Mouse (Mus musculus): Measurements from ENCODE around the gene 1700109H08Rik.
"Not testable (repeated sequence)": the region's sequence is repeated elsewhere in the genome, so short reads cannot be mapped to it uniquely, and the experiment has no call there.

1700109H08Rik gene

DNA sequence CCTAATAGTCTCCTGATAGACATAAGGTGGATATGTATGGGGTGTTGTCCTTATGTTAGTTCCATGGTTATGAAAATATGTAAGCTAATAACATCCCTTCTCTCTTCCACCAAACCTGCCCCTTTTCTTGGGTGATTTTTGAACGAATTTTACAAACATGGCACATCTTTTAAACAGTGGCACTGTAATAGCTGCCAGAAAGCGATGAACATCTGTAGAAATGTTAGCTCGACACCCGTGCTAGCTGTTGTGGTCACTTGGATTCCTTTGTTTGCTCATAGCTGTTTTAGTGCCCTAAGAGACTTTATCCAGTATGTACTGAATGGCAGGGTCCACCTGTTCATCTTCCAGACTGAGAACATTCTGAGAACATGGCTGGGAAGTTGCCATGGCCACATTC lies at the start of gene 1700109H08Rik:
Gene 1700109H08Rik, plus strand, starts transcription at position 301 of the 400 bp plus-strand sequence.
- in situ Hi-C loops (cut with MboI, MseI), result no loop called here

GRCm38 (mm10) chr5:3521741-3522140 lies 49.6 kb upstream of the 1700109H08Rik start:
- in situ Hi-C loops (cut with MboI, MseI), result loop anchor here (10.0 kb wide), 2 partner anchors 47 to 923 kb away; no protein-coding TSS in a partner anchor

DNA sequence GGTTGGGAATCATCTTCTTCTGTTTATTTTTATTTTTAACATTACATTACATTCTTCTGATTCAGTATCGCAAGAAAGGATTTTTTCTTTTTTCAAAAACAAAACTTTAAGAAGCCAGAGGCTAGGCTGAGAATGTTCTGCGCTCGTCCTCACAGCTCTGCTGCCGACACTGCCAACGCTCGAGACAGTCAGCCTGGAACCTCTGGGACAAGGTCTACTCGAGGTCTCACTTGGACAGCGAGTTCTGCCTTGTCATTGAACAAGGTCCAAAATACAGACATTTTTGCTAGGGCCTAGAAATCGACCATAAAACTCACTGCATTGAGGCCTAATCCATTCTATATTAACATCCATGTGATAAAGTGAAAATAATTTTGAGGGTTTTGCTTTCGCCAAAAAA lies 48.5 kb upstream of the 1700109H08Rik start:
- in situ Hi-C loops (cut with MboI, MseI), result loop anchor here (10.0 kb wide), 2 partner anchors 48 to 922 kb away; no protein-coding TSS in a partner anchor

DNA sequence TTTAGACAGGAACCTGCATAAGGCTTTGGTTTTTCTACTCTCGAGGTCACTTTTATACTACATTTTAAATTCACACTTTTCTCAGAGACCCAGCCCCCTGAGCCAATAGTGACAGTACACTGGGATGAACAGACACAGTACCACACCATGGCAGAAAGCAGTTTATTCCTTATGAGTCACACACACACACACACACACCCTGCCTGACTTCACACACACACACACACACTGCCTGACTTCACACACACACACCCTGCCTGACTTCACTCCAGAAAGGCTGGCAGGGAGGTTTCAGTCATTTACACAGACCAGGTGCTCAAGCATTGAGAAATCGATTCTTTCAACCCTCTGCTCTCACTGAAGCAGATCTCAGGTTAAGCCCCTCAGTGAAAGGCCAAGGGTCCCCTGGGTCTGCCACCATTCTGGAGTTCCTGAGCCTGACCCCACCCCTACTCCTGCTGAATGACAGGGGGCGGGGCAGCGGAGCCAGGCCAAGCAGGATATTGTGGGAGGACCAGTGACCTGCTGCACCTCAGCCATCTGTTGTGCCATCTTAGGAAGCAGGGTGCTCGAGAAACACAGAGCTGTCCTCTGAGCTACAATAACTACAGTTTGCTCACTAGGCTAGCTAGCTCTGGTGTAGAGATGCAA lies 44.2 kb upstream of the 1700109H08Rik start:
- in situ Hi-C loops (cut with MboI, MseI), result loop anchor here (10.0 kb wide), 2 partner anchors 52 to 918 kb away; no protein-coding TSS in a partner anchor

- in situ Hi-C loops (cut with MboI, MseI), result loop anchor here (10.0 kb wide), 2 partner anchors 55 to 915 kb away; no protein-coding TSS in a partner anchor
Measured at GRCm38 (mm10) chr5:3529585-3530189, 41.7 kb upstream of the 1700109H08Rik start.

DNA sequence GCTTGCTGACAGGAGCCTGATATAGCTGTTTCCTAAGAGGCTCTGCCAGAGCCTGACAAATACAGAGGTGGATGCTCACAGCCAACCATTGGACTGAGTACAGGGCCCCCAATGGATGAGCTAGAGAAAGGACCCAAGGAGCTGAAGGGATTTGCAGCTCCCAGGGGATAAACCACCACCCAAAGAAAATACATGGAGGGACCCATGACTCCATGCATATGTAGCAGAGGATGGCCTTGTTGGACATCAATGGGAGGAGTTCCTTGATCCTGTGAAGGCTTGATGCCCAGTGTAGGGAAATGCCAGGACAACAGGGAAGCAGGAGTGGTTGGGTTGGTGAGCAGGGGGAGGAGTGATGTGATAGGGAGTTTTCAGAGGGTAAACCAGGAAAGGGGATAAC lies 39.3 kb upstream of the 1700109H08Rik start:
- in situ Hi-C loops (cut with MboI, MseI), result not testable (repeated sequence)

DNA sequence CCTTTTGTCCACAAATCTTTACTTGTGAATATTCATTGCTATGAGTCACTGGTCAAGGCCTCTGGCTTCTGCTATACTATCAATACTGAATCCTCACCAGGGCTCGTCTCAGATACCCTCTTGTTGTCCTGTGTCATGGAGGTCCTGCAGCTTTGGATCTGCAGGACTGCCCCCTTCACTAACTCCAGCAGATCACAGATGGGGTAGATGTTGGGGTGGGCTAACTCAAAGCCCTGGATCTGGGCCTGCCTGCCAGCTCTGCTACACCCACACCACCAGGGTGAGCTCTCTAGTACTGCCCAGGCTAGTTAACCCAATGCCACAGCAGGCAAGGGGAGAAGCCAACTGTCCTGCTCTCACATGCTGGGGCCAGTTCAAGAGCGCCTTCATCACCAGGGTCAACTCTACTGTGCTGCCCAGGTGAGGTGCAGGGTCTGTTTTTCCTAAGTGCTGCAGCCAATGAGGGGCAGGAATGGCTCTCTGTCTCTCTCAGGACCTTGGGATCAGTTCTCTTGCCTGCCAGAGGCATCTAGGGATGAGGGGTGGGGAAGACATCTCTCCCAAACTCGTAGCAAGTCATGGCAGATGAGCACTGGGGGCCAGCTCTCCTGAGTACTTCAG lies 34.7 kb upstream of the 1700109H08Rik start:
- in situ Hi-C loops (cut with MboI, MseI), result no loop called here

- in situ Hi-C loops (cut with MboI, MseI), result no loop called here
Measured at GRCm38 (mm10) chr5:3538505-3539472, 32.6 kb upstream of the 1700109H08Rik start.

GRCm38 (mm10) chr5:3541871-3542270 lies 29.5 kb upstream of the 1700109H08Rik start:
- in situ Hi-C loops (cut with MboI, MseI), result loop anchor here (5.0 to 10.0 kb wide), 2 partner anchors 40 to 397 kb away; no protein-coding TSS in a partner anchor

DNA sequence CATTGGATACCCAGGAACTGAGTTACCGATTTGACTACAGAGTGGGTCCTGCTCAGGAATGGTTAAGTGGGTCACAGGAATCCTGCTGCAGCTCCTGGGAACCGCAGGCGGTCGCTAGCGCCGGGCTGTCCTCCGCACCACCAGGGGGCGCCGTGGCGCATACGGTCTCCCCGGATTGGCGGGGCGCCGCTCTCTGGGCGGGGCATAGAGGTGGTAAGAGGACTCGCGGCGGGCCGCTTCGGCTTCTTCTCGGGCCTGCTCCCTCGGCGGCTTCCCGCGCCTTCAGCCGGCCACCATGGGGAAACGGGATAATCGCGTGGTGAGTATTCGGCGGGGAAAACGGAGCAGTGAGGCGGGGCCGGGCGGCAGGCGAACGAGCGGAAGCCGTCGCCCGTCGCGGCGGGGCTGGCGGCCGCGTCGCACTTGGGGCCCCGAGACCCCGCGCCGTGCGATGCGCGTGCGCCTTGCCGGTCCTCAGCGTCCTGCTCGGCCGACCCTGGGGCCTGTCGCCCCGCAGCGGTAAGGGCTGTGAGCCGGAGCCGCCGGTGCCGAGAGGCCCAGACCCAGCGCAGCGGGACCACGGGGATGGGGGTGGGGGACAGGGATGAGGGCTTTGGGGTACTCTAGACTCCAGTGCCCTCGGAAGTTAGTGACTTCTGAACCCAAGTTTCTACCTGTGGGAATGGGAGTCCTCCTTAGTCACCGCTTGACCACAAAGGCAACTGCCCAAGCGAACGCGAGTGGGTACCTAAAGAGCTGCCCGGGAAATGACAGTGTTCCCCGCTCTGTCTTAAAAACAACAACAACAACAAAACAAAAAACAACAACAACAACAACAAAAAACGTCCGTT lies 27.5 kb upstream of the 1700109H08Rik start, which contains the start of gene Fam133b:
Gene Fam133b, plus strand, starts transcription at position 205 of the 851 bp plus-strand sequence.
- in situ Hi-C loops (cut with MboI, MseI), result loop anchor here (5.0 to 10.0 kb wide), 2 partner anchors 42 to 399 kb away; no protein-coding TSS in a partner anchor

DNA sequence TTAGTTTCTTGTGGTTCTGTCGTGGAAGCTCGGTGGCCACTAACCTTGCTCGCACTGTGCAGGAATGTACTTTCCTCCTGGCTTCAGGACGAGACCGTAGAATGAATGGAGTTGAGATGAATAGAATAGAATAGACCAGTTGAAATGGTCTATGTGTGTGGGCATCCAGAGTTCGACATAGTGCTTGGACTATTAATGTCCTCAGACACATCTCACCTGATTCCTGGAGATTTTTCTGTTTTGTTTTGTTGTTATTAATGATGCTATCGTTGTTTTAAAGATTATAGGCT lies 26.9 kb upstream of the 1700109H08Rik start:
- in situ Hi-C loops (cut with MboI, MseI), result loop anchor here (5.0 to 10.0 kb wide), 2 partner anchors 42 to 400 kb away; no protein-coding TSS in a partner anchor

DNA sequence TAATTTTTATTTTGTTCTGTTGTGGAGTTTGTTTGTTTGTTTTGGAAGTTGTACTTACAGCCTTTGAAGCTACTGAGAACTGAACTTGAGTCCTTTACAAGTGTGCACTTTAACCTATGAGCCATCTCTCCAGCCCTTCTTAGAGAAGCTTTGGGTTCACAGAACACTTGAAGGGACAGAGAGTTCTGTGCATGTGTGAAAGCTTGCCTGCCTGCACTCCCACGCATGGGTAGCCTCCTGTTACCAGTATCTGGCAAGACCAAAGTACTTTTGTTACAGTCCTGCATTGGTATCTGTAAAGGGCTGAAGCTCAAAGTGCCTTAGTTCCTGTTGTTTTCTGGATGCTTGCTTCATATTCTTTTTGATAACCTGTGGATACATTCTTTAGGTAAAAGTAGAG lies 25.1 kb upstream of the 1700109H08Rik start:
- in situ Hi-C loops (cut with MboI, MseI), result loop anchor here (10.0 kb wide), 1 partner anchor 401 kb away; no protein-coding TSS in a partner anchor

DNA sequence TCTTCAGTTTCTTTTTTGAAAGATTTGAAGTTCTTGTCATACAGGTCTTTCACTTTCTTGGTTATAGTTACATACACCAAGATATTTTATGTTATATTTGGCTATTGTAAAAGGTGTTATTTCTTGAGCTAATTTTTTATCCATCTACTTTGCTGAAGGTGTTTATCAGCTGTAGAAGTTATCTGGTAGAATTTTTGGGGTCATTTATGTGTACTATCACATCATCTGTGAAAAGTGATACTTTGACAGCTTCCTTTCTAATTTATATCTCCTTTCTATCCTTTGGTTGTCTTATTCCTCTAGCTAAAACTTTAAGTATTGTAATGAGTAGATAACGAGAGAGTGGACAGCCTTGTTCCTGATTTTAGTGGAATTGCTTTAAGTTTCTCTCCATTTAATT lies 19.9 kb upstream of the 1700109H08Rik start:
- in situ Hi-C loops (cut with MboI, MseI), result no loop called here

GRCm38 (mm10) chr5:3554198-3554597 lies 17.2 kb upstream of the 1700109H08Rik start:
- in situ Hi-C loops (cut with MboI, MseI), result no loop called here

- in situ Hi-C loops (cut with MboI, MseI), result no loop called here
Measured at GRCm38 (mm10) chr5:3574825-3575224, 3.5 kb downstream of the 1700109H08Rik start.

- in situ Hi-C loops (cut with MboI, MseI), result no loop called here
Measured at GRCm38 (mm10) chr5:3577939-3578338, 6.6 kb downstream of the 1700109H08Rik start.

GRCm38 (mm10) chr5:3579066-3579465 lies 7.7 kb downstream of the 1700109H08Rik start:
- in situ Hi-C loops (cut with MboI, MseI), result no loop called here

GRCm38 (mm10) chr5:3595693-3596398 lies 24.5 kb downstream of the 1700109H08Rik start, which contains the start of gene Pex1:
TSS of gene Pex1 (plus strand) at chr5:3596066.
- in situ Hi-C loops (cut with MboI, MseI), result no loop called here

- in situ Hi-C loops (cut with MboI, MseI), result no loop called here
Measured at GRCm38 (mm10) chr5:3596399-3596766, 25.0 kb downstream of the 1700109H08Rik start, which contains the start of gene Rbm48. TSS of gene Rbm48 (minus strand) at chr5:3596585.

Measured in regulatory T cell (primary cell).